Mouse (Mus musculus) intestine, embryonic 15.5 days (tissue): ENCODE data around the gene Rps4x. TPM values are rescaled to one million over a fixed set of nuclear protein-coding genes. Genes with fewer than 3 reads are reported as not detected.
A peak's percentile ranks its signal among the peaks of the same experiment; 100 is the strongest.
"Not testable (repeated sequence)": the region's sequence is repeated elsewhere in the genome, so short reads cannot be mapped to it uniquely, and the experiment has no call there.

Experiments
- ATAC-seq: fragments of 200-750 bp; cut with Nextera tagmentation; 2 replicates; pipeline ENCODE4 v1.8.0; 2017; ENCODE audit warnings: moderate TSS enrichment, moderate library complexity
- H3K27ac ChIP-seq: fragments of 300-500 bp; sonication (generic); 2 replicates; pipeline ENCODE4 v1.5.1; 2015; ENCODE audit warnings: mild to moderate bottlenecking, inconsistent platforms
- H3K27me3 ChIP-seq: fragments of 300-500 bp; sonication (generic); replicated peaks from 2 replicates; pipeline ENCODE4 v1.6.1; 2015; ENCODE audit warnings: inconsistent platforms
- H3K36me3 ChIP-seq: fragments of 300-500 bp; sonication (generic); 2 replicates; pipeline ENCODE4 v1.6.1; 2015; ENCODE audit warnings: inconsistent platforms
- H3K4me1 ChIP-seq: fragments of 300-500 bp; sonication (generic); replicated peaks from 2 replicates; pipeline ENCODE4 v1.6.1; 2015; ENCODE audit warnings: inconsistent platforms
- H3K4me2 ChIP-seq: fragments of 300-500 bp; sonication (generic); replicated peaks from 2 replicates; pipeline ENCODE4 v1.6.1; 2015; ENCODE audit warnings: mild to moderate bottlenecking, inconsistent platforms
- H3K4me3 ChIP-seq: fragments of 300-500 bp; sonication (generic); replicated peaks from 2 replicates; pipeline ENCODE4 v1.5.1; 2015; ENCODE audit warnings: inconsistent platforms
- H3K9ac ChIP-seq: fragments of 300-500 bp; sonication (generic); 2 replicates; pipeline ENCODE4 v1.6.1; 2015; ENCODE audit warnings: inconsistent platforms
- H3K9me3 ChIP-seq: fragments of 300-500 bp; sonication (generic); 2 replicates; pipeline ENCODE4 v1.6.1; 2016; ENCODE audit warnings: inconsistent platforms
- WGBS: fragments of 180-500 bp; shearing (Covaris S2); methylation state at CpG from one replicate; pipeline ENCODE4 v1.1.7; 2015; 5-methylcytosine and 5-hydroxymethylcytosine counted together
- polyA plus RNA-seq: library from polyadenylated mRNA; unstranded; fragments of >200 nt; fragmentation: Nextera tagmentation; extraction: Ambion mirVana; gene quantifications from 2 replicates; pipeline ENCODE4 v1.2.1, GENCODE M21; 2015

Rps4x gene
- 764 and 787 TPM in 2 replicates for polyA plus RNA-seq

GRCm38 (mm10) chrX:102188712-102189497 is at the start of gene Rps4x:
TSS of gene Rps4x (minus strand) at chrX:102189394.
- ATAC-seq = peak; percentile 93
- no peaks in the 10 kb centered on the region for H3K4me1 ChIP-seq
- H3K4me2 ChIP-seq = peak within 1 kb of the TSS; percentile 51
- no peaks in the 10 kb centered on the region for H3K9me3 ChIP-seq
- no peaks in the 10 kb centered on the region for H3K36me3 ChIP-seq
- peak within 1 kb of the TSS; percentile 58 for H3K9ac ChIP-seq
- WGBS = 29% methylated on average over 37 of the region's 37 CpGs
- H3K27ac ChIP-seq = peak within 1 kb of the TSS; percentile 77
- H3K4me3 ChIP-seq = peak within 1 kb of the TSS; percentile 48
- H3K27me3 ChIP-seq = no peaks in the 10 kb centered on the region

- Histone ChIP-seq H3K27me3 (no peaks in the 10 kb centered on the region), H3K9me3 (no peaks in the 10 kb centered on the region), H3K27ac (no peak overlapping the region), H3K4me2 (no peak overlapping the region), H3K4me1 (no peaks in the 10 kb centered on the region), H3K4me3 (no peak overlapping the region), H3K9ac (no peak overlapping the region), H3K36me3 (no peaks in the 10 kb centered on the region)
- ATAC-seq = no peak
- WGBS = 25% methylated on average over 1 of the region's 1 CpGs
Measured at GRCm38 (mm10) chrX:102219126-102219525, 29.9 kb upstream of the Rps4x start.

- not testable (repeated sequence) for H3K27ac ChIP-seq, H3K36me3 ChIP-seq, ATAC-seq, H3K4me1 ChIP-seq, H3K4me3 ChIP-seq, H3K9ac ChIP-seq, H3K4me2 ChIP-seq, H3K27me3 ChIP-seq, H3K9me3 ChIP-seq
- WGBS = 49% methylated on average over 9 of the region's 9 CpGs
Measured at GRCm38 (mm10) chrX:102215356-102215755, 26.2 kb upstream of the Rps4x start.

- Histone ChIP-seq H3K9me3 (no peaks in the 10 kb centered on the region), H3K4me1 (no peaks in the 10 kb centered on the region), H3K36me3 (no peaks in the 10 kb centered on the region), H3K27me3 (no peaks in the 10 kb centered on the region), H3K9ac (no peak overlapping the region), H3K4me3 (no peak overlapping the region), H3K4me2 (no peak overlapping the region), H3K27ac (no peak overlapping the region)
- 71% methylated on average over 1 of the region's 1 CpGs for WGBS
- ATAC-seq = no peak
Measured at GRCm38 (mm10) chrX:102190840-102191239, 1.6 kb upstream of the Rps4x start.

GRCm38 (mm10) chrX:102189581-102189980 is 387 bp upstream of the Rps4x start:
- 45% methylated on average over 5 of the region's 5 CpGs for WGBS
- no peaks in the 10 kb centered on the region for H3K27me3 ChIP-seq
- no peak overlapping the region for H3K9ac ChIP-seq
- H3K4me2 ChIP-seq = no peak overlapping the region
- H3K27ac ChIP-seq = no peak overlapping the region
- no peaks in the 10 kb centered on the region for H3K4me1 ChIP-seq
- peak; percentile 16; the same call in 1 of the 2 replicates for ATAC-seq
- no peaks in the 10 kb centered on the region for H3K36me3 ChIP-seq
- H3K4me3 ChIP-seq = no peak overlapping the region
- no peaks in the 10 kb centered on the region for H3K9me3 ChIP-seq

GRCm38 (mm10) chrX:102187023-102187699 is 2.0 kb downstream of the Rps4x start:
- Histone ChIP-seq H3K4me1 (no peaks in the 10 kb centered on the region), H3K4me3 (peak overlapping the region; percentile 48), H3K27ac (no peak overlapping the region), H3K9me3 (no peaks in the 10 kb centered on the region), H3K9ac (peak overlapping the region; percentile 58; the same call in 1 of the 2 replicates), H3K27me3 (no peaks in the 10 kb centered on the region), H3K4me2 (peak overlapping the region; percentile 51), H3K36me3 (no peaks in the 10 kb centered on the region)
- WGBS = 50% methylated on average over 11 of the region's 11 CpGs
- no peak for ATAC-seq

- H3K9me3 ChIP-seq = no peaks in the 10 kb centered on the region
- no peaks in the 10 kb centered on the region for H3K4me1 ChIP-seq
- H3K4me3 ChIP-seq = no peak overlapping the region
- H3K27ac ChIP-seq = no peak overlapping the region
- H3K9ac ChIP-seq = no peak overlapping the region
- 0 out of 2 replicates have a peak, but pooled peaks cover 2% of the 10 kb centered on the region for H3K27me3 ChIP-seq
- ATAC-seq = no peak
- no peak overlapping the region for H3K4me2 ChIP-seq
- no peaks in the 10 kb centered on the region for H3K36me3 ChIP-seq
Measured at GRCm38 (mm10) chrX:102182575-102182974, 6.6 kb downstream of the Rps4x start.

- no peak overlapping the region for H3K4me2 ChIP-seq
- no peak overlapping the region for H3K27ac ChIP-seq
- ATAC-seq = no peak
- no peaks in the 10 kb centered on the region for H3K4me1 ChIP-seq
- no peaks in the 10 kb centered on the region for H3K9me3 ChIP-seq
- H3K4me3 ChIP-seq = no peak overlapping the region
- H3K9ac ChIP-seq = no peak overlapping the region
- H3K27me3 ChIP-seq = 0 out of 2 replicates have a peak, but pooled peaks cover 2% of the 10 kb centered on the region
- WGBS = 86% methylated on average over 5 of the region's 5 CpGs
- no peaks in the 10 kb centered on the region for H3K36me3 ChIP-seq
Measured at GRCm38 (mm10) chrX:102175538-102176287, 13.5 kb downstream of the Rps4x start.

- Histone ChIP-seq H3K36me3 (no peaks in the 10 kb centered on the region), H3K4me1 (no peaks in the 10 kb centered on the region), H3K9ac (no peak overlapping the region), H3K27me3 (no peaks in the 10 kb centered on the region), H3K27ac (no peak overlapping the region), H3K9me3 (no peaks in the 10 kb centered on the region), H3K4me2 (no peak overlapping the region), H3K4me3 (no peak overlapping the region)
- ATAC-seq = no peak
- 55% methylated on average over 3 of the region's 3 CpGs for WGBS
Measured at GRCm38 (mm10) chrX:102170900-102171299, 18.3 kb downstream of the Rps4x start.

GRCm38 (mm10) chrX:102170135-102170534 is 19.1 kb downstream of the Rps4x start:
- no peak for ATAC-seq
- Histone ChIP-seq H3K36me3 (no peaks in the 10 kb centered on the region), H3K4me2 (no peak overlapping the region), H3K4me1 (no peaks in the 10 kb centered on the region), H3K27me3 (no peaks in the 10 kb centered on the region), H3K4me3 (no peak overlapping the region), H3K9ac (no peak overlapping the region), H3K27ac (no peak overlapping the region), H3K9me3 (no peaks in the 10 kb centered on the region)
- 45% methylated on average over 3 of the region's 3 CpGs for WGBS

GRCm38 (mm10) chrX:102169724-102170123 is 19.5 kb downstream of the Rps4x start:
- Histone ChIP-seq H3K27ac (no peak overlapping the region), H3K4me3 (no peak overlapping the region), H3K27me3 (no peaks in the 10 kb centered on the region), H3K9me3 (no peaks in the 10 kb centered on the region), H3K4me1 (no peaks in the 10 kb centered on the region), H3K9ac (no peak overlapping the region), H3K4me2 (no peak overlapping the region), H3K36me3 (no peaks in the 10 kb centered on the region)
- no peak for ATAC-seq
- 91% methylated on average over 1 of the region's 1 CpGs for WGBS

GRCm38 (mm10) chrX:102166986-102167385 is 22.2 kb downstream of the Rps4x start:
- no peak overlapping the region for H3K4me3 ChIP-seq
- WGBS = 42% methylated on average over 6 of the region's 6 CpGs
- ATAC-seq = no peak
- H3K4me2 ChIP-seq = no peak overlapping the region
- no peak overlapping the region for H3K9ac ChIP-seq
- H3K4me1 ChIP-seq = no peaks in the 10 kb centered on the region
- H3K27ac ChIP-seq = no peak overlapping the region
- H3K9me3 ChIP-seq = no peaks in the 10 kb centered on the region
- H3K27me3 ChIP-seq = no peaks in the 10 kb centered on the region
- H3K36me3 ChIP-seq = no peaks in the 10 kb centered on the region
